Comparison of ENCODE assay signal across 9 mouse cellular contexts in genomic region chr16:56920102-56920657, GRCm38 (mm10). TPM values are rescaled to one million over a fixed set of nuclear protein-coding genes. Genes with fewer than 3 reads are reported as not detected.
DNase-seq lines count a peak whose midpoint lies in the region; ATAC-seq and TF ChIP-seq lines count a peak whose summit lies in the region.
"Had no signal": no experiment of that assay in that cellular context is flagged by ENCODE, and none has a peak within 500 bp of the region (broad histone marks: within the 10 kb centered on the region; RNA-seq: fewer than 3 reads in every experiment).

No protein-coding gene starts in this region.

- peak in 1 of 3 experiments; percentile 79; a peak in 4 of 6 replicates for TF ChIP-seq CTCF in MEL (IDR thresholded peaks at IDR 0.05 in 2 of 3, conservative IDR thresholded peaks at IDR 0.05 in 1 of 3; ENCODE audit: control insufficient read depth in 1 of 3, insufficient read depth in 1 of 3, low read depth in 2 of 3, low read length in 3 of 3, poor library complexity in 1 of 3, severe bottlenecking in 1 of 3)
- TF ChIP-seq CTCF in intestine, postnatal 0 days (IDR thresholded peaks at IDR 0.05; ENCODE audit: low read depth): peak; percentile 97

- H3K36me3 ChIP-seq in heart, embryonic 16.5 days (ENCODE audit: control insufficient read depth, insufficient read depth): no peaks in the 10 kb centered on the region
- no peaks in the 10 kb centered on the region for H3K36me3 ChIP-seq in heart, embryonic 12.5 days
- H3K36me3 ChIP-seq in MEL (ENCODE audit: control insufficient read depth in 1 of 2, insufficient read depth in 2 of 2, low read length in 2 of 2): no peaks in the 10 kb centered on the region
- H3K36me3 ChIP-seq in intestine, postnatal 0 days (ENCODE audit: control insufficient read depth, insufficient read depth): no peaks in the 10 kb centered on the region

- no peaks in the 10 kb centered on the region for H3K79me2 ChIP-seq in MEL (ENCODE audit: control insufficient read depth, insufficient read depth, low read length, poor library complexity)

- no peaks in the 10 kb centered on the region for H3K9me3 ChIP-seq in heart, embryonic 16.5 days (replicated peaks; ENCODE audit: control insufficient read depth, low read length)
- H3K9me3 ChIP-seq in heart, embryonic 12.5 days (replicated peaks): no peaks in the 10 kb centered on the region
- H3K9me3 ChIP-seq in MEL (replicated peaks; ENCODE audit: insufficient read depth, low read length): no peaks in the 10 kb centered on the region
- H3K9me3 ChIP-seq in intestine, postnatal 0 days (ENCODE audit: control insufficient read depth): no peaks in the 10 kb centered on the region

- 0 out of 2 replicates have a peak, but pooled peaks have one; percentile 37 for ATAC-seq in heart, embryonic 16.5 days (replicated peaks; ENCODE audit: extremely low read depth, insufficient read depth, low FRiP score)
- ATAC-seq in heart, embryonic 12.5 days (ENCODE audit: insufficient number of reproducible peaks, low FRiP score): no peak; the same call in 1 of the 2 replicates
- peak; percentile 61 for ATAC-seq in intestine, postnatal 0 days

- H3K4me2 ChIP-seq in heart, embryonic 16.5 days (ENCODE audit: low read depth, low read length): no peak overlapping the region
- H3K4me2 ChIP-seq in heart, embryonic 12.5 days: no peak overlapping the region
- H3K4me2 ChIP-seq in intestine, postnatal 0 days (replicated peaks; ENCODE audit: low read depth): no peak overlapping the region

- H3K4me1 ChIP-seq in heart, embryonic 16.5 days (ENCODE audit: control insufficient read depth, insufficient read depth, low read length): no peaks in the 10 kb centered on the region
- no peaks in the 10 kb centered on the region for H3K4me1 ChIP-seq in heart, embryonic 12.5 days (replicated peaks)
- H3K4me1 ChIP-seq in MEL (ENCODE audit: control insufficient read depth in 1 of 2, insufficient read depth in 2 of 2, low read length in 2 of 2): no peaks in the 10 kb centered on the region
- no peaks in the 10 kb centered on the region for H3K4me1 ChIP-seq in intestine, postnatal 0 days (replicated peaks; ENCODE audit: control insufficient read depth, insufficient read depth, low read length)

- TF ChIP-seq EP300 in MEL (IDR thresholded peaks at IDR 0.05; ENCODE audit: low read depth in 1 of 2, low read length in 2 of 2): no peak

- H3K9ac ChIP-seq in heart, embryonic 16.5 days (ENCODE audit: low read length): no peak overlapping the region
- no peak overlapping the region for H3K9ac ChIP-seq in heart, embryonic 12.5 days
- H3K9ac ChIP-seq in MEL (ENCODE audit: control insufficient read depth, low read depth, low read length, poor library complexity, severe bottlenecking): no peak overlapping the region
- no peak overlapping the region for H3K9ac ChIP-seq in intestine, postnatal 0 days (ENCODE audit: low read depth, low read length)

- 19% methylated on average over 8 of the region's 8 CpGs for whole genome bisulfite sequencing in heart, embryonic 16.5 days
- 20% methylated on average over 8 of the region's 8 CpGs for WGBS in heart, embryonic 12.5 days
- 19% methylated on average over 8 of the region's 8 CpGs for WGBS in intestine, postnatal 0 days

- TF ChIP-seq POLR2A in MEL (IDR thresholded peaks at IDR 0.05; ENCODE audit: control insufficient read depth in 1 of 2, insufficient read depth in 1 of 2, low read depth in 1 of 2, low read length in 2 of 2, poor library complexity in 1 of 2): no peak

- no peak overlapping the region for H3K27ac ChIP-seq in heart, embryonic 16.5 days (ENCODE audit: low read length)
- no peak overlapping the region for H3K27ac ChIP-seq in heart, embryonic 12.5 days (ENCODE audit: poor library complexity, severe bottlenecking)
- H3K27ac ChIP-seq in MEL (ENCODE audit: control insufficient read depth, low read depth, low read length): no peak overlapping the region
- H3K27ac ChIP-seq in intestine, postnatal 0 days (ENCODE audit: low read depth, low read length): no peak overlapping the region

- H3K4me3 ChIP-seq in heart, embryonic 16.5 days (ENCODE audit: low read length): no peak overlapping the region
- H3K4me3 ChIP-seq in heart, embryonic 12.5 days: no peak overlapping the region
- no peak overlapping the region for H3K4me3 ChIP-seq in MEL (ENCODE audit: control insufficient read depth in 1 of 2, insufficient read depth in 1 of 2, low read depth in 2 of 2, low read length in 2 of 2)
- no peak overlapping the region for H3K4me3 ChIP-seq in intestine, postnatal 0 days (ENCODE audit: low read depth, low read length)

- peak; percentile 77 for DNase-seq in MEL (ENCODE audit: low read depth, low spot score)
- DNase-seq in fibroblast of lung, adult 2 months (ENCODE audit: low read depth): peak; percentile 36
- DNase-seq in mesoderm, embryonic 11.5 days (ENCODE audit: low read depth, low spot score): peak; percentile 75
- DNase-seq in spleen, adult 12 weeks (ENCODE audit: low spot score): no peak
- DNase-seq in testis, postnatal 14 days (ENCODE audit: low spot score): no peak

- H3K27me3 ChIP-seq in heart, embryonic 16.5 days (ENCODE audit: control insufficient read depth, insufficient read depth, low read length): no peaks in the 10 kb centered on the region
- no peaks in the 10 kb centered on the region for H3K27me3 ChIP-seq in heart, embryonic 12.5 days (replicated peaks)
- peaks cover 2 to 6% of the 10 kb centered on the region in 2 experiments; a peak in 3 of 4 replicates for H3K27me3 ChIP-seq in MEL (ENCODE audit: control insufficient read depth in 1 of 2, insufficient read depth in 2 of 2, low read length in 2 of 2)
- no peaks in the 10 kb centered on the region for H3K27me3 ChIP-seq in intestine, postnatal 0 days (replicated peaks; ENCODE audit: control insufficient read depth, insufficient read depth, low read length)

- peak; percentile 100 for TF ChIP-seq RAD21 in MEL (IDR thresholded peaks at IDR 0.05; ENCODE audit: low read depth, low read length)

TF ChIP-seq in MEL, 35 proteins besides CTCF, POLR2A, EP300 and RAD21:
- no peak for TF ChIP-seq TCF12 (IDR thresholded peaks at IDR 0.05; ENCODE audit: low read depth, low read length)
- no peak for TF ChIP-seq TBP (IDR thresholded peaks at IDR 0.05; ENCODE audit: low read depth, low read length)
- TF ChIP-seq ZC3H11A (IDR thresholded peaks at IDR 0.05; ENCODE audit: low read depth, low read length): peak; percentile 100
- no peak for TF ChIP-seq MAFK (IDR thresholded peaks at IDR 0.05; ENCODE audit: borderline replicate concordance, low read depth, low read length)
- peak; percentile 49; the same call in 1 of the 2 replicates for TF ChIP-seq JUND (IDR thresholded peaks at IDR 0.05; ENCODE audit: low read depth, low read length)
- TF ChIP-seq SMC3 (IDR thresholded peaks at IDR 0.05; ENCODE audit: low read depth, low read length): peak; percentile 100
- no peak for TF ChIP-seq ZKSCAN1 (IDR thresholded peaks at IDR 0.05; ENCODE audit: low read depth, low read length)
- TF ChIP-seq SIN3A (IDR thresholded peaks at IDR 0.05; ENCODE audit: low read length): peak; percentile 74
- TF ChIP-seq MEF2A (IDR thresholded peaks at IDR 0.05; ENCODE audit: extremely low read depth, insufficient replicate concordance, low read depth, low read length, poor library complexity, severe bottlenecking): no peak

RNA-seq across cellular contexts. Expression of gene Lnp1, which starts 7.7 kb away (rescaled TPM):
- polyA plus RNA-seq in heart, embryonic 16.5 days (2015; fragmentation: Nextera tagmentation; extraction: Ambion mirVana): 0.31 and 0.53 TPM in 2 replicates
- polyA plus RNA-seq in heart, embryonic 12.5 days (2016; fragmentation: Nextera tagmentation; extraction: Ambion mirVana): 0.45 and 0.60 TPM in 2 replicates
- not detected in 2 replicates for total RNA-seq in MEL (2012; rRNA removed)
- polyA plus RNA-seq in MEL (2012; ENCODE audit: insufficient read depth in 1 of 2, insufficient read length in 2 of 2, low read depth in 1 of 2, low replicate concordance in 2 of 2, missing spikeins in 1 of 2): not detected
- polyA plus RNA-seq in intestine, postnatal 0 days (2015; fragmentation: Nextera tagmentation; extraction: Ambion mirVana): not detected in 2 replicates
- total RNA-seq: neutrophil, adult 5-6 weeks had no signal

RNA-seq across cellular contexts. Expression of gene Tmem45a, which starts 34.2 kb away (rescaled TPM):
- polyA plus RNA-seq in heart, embryonic 16.5 days (2015; fragmentation: Nextera tagmentation; extraction: Ambion mirVana): 15.8 and 18.3 TPM in 2 replicates
- 9.8 and 12.4 TPM in 2 replicates for polyA plus RNA-seq in heart, embryonic 12.5 days (2016; fragmentation: Nextera tagmentation; extraction: Ambion mirVana)
- not detected in 2 replicates for total RNA-seq in MEL (2012; rRNA removed)
- not detected for polyA plus RNA-seq in MEL (2012; ENCODE audit: insufficient read depth in 1 of 2, insufficient read length in 2 of 2, low read depth in 1 of 2, low replicate concordance in 2 of 2, missing spikeins in 1 of 2)
- 6.0 and 6.1 TPM in 2 replicates for polyA plus RNA-seq in intestine, postnatal 0 days (2015; fragmentation: Nextera tagmentation; extraction: Ambion mirVana)
- total RNA-seq: neutrophil, adult 5-6 weeks had no signal

Comparison
In these comparisons a context has a peak if more than half of its experiments do, and no peak if none do; other contexts are left out.
1. DNase-seq: peak in MEL (single experiment), fibroblast of lung, adult 2 months (single experiment) and mesoderm, embryonic 11.5 days (single experiment); none in spleen, adult 12 weeks (single experiment) and testis, postnatal 14 days (single experiment).